Mouse (Mus musculus): ENCODE data around the gene Olfr56.
"Not testable (repeated sequence)": the region's sequence is repeated elsewhere in the genome, so short reads cannot be mapped to it uniquely, and the experiment has no call there.

Gene Olfr56

DNA sequence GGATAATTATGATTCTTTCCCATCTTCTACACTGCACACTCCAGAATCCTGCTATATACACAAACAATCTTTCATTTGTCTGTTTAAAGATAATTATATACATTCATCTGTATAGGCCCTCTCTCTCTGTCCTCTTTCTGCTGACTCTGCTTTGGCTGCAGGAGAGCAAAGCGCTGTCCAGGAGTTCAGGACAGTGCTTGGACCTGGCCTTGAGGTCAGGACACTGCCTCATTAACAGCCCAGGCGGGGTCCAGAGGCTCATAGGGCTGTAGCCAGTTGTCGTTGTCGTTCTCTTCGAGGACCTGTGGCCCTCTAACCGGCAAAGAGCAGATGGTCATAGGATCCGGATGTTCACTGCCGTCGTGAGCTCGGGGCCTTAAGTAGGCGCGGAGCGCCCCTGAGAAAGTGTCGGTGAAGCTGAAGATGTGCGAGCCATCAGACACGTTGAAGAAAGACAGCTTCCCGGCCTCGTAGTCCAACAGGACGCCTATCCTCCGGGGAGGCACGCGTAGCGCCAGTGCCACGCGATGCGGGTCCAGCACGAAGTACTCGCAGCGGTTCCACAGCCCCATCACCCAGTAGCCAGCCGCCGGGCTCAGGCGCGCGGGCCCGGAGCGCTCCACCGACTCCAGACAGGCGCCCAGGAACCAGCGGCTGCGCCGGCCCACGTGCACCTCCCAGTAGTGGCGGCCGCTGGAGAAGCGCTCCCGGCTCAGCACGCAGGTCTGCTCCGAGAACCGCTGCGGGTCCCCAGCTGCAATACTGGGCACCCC lies 190.3 kb downstream of the Olfr56 start:
- no peak for DNase-seq (ENCODE audit: low spot score in 2 of 2)

DNA sequence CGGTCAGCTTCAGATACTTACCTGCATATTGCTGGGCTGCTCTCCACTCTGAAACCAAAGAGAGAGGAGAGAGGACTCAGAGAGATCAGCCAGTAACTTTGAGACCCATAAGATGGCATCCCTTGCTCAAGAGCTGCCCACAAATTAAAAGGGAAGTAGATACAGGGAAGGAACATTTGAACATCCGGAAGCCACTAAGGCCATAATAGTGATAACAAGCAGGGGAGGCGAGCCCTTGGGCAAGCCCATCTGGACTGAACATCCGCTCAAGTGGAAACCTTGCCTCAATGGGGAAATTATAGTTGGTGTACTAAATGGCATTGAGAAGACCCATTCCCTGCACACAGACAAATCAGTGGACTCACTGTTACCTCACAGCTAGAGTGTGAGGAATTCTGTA lies 191.9 kb downstream of the Olfr56 start:
- no peak for DNase-seq (ENCODE audit: low spot score in 2 of 2)

DNA sequence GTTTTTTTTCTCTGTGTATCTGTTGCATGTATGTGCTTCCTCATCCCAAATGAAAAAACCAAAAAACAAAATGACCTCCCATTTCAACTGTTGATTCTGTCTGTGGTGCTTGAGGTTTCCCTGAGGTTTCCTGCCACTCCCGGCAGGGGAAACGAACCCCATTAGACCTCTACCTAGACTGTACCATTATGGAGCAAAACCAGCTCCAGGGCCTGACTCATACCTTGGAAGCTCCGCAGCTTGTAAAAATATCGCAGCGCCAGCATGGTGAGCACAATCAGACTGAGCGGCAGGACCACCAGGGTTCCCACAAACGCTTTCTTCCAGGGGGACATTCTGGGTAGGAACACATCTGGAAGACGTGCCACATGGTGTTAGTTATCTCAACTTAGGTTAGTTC lies 196.7 kb downstream of the Olfr56 start:
- no peak for DNase-seq (ENCODE audit: low spot score in 2 of 2)

DNA sequence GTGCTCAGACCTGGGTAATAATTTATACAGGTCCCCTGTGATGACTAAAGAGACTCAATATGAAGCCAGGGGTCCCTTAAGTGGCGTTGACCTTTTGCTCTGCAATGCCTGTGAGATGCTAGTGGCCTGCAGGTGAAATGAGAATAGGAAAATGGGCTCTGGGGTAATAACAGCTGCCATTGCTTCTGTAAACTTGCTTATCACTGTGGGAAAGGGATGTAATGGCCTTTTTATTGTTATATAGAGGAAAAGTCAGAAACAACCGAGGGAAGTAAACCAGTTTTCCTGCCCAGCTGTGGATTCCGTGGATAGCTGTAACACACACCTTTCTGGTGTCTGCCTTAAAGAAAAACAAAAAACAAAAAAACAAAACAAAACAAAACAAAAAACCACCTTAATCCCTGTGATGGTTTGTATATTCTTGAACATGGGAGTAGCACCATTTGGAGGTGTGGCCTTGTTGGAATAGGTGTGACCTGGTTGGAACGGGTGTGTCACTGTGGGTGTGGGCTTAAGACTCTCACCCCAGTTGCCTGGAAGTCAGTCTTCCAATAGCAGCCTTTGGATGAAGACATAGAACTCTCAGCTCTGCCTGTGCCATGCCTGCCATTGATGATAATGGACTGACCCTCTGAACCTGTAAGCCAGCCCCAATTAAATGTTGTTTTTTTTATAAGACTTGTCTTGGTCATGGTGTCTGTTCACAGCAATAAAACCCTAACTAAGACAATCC lies 197.5 kb downstream of the Olfr56 start:
- not testable (repeated sequence) for DNase-seq (ENCODE audit: low spot score in 2 of 2)

DNA sequence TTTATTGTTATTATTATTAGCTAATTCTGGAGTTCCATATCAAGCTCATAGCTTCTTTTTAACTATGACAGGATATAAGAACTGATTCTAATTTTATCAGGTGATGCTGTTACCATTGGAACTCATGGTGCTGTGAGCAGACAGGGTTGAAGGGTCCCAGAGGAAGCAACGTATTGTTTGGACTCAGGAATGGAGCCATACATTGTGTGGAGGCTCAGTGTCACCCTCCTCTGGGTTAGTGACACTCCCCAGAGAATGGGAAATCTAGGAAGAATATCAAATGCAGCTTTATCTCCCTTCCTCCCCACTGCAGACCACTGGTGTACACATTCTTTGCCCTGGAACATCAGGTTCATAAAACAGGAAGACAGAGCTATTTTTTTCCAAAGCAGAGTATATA lies 204.5 kb downstream of the Olfr56 start:
- DNase-seq (ENCODE audit: low spot score in 2 of 2) = no peak
